Mouse (Mus musculus) olfactory bulb, adult 2 months (tissue): Measurements from ENCODE around the gene Abca4. TPM values are rescaled to one million over a fixed set of nuclear protein-coding genes. Genes with fewer than 3 reads are reported as not detected.

Experiments used
- H3K27ac ChIP-seq: fragments of 200-500 bp; 2 replicates; pipeline ENCODE4 v1.5.1; 2012; ENCODE audit warnings: low read depth, low read length; ENCODE audit not compliant: insufficient read depth
- H3K4me1 ChIP-seq: fragments of 200-500 bp; 2 replicates; pipeline ENCODE4 v1.6.1; 2012; ENCODE audit warnings: low read length; ENCODE audit not compliant: control insufficient read depth, insufficient read depth
- H3K4me3 ChIP-seq: fragments of 200-500 bp; 2 replicates; pipeline ENCODE4 v1.5.1; 2012; ENCODE audit warnings: mild to moderate bottlenecking, low read depth, low read length, moderate library complexity; ENCODE audit not compliant: insufficient read depth
- CTCF ChIP-seq: fragments of 200-500 bp; IDR thresholded peaks from 2 replicates; pipeline ENCODE4 v1.5.1; 2012; ENCODE audit warnings: low read depth, mild to moderate bottlenecking, low read length, moderate library complexity; ENCODE audit not compliant: insufficient read depth
- POLR2A ChIP-seq: fragments of 200-500 bp; IDR thresholded peaks from 2 replicates; pipeline ENCODE4 v1.6.1; 2012; ENCODE audit warnings: mild to moderate bottlenecking, low read depth, low read length, moderate library complexity; ENCODE audit not compliant: insufficient read depth
- WGBS: fragments of 180-500 bp; shearing (Covaris S2); methylation state at CpG from one replicate; pipeline ENCODE4 v1.1.7; 2018; 5-methylcytosine and 5-hydroxymethylcytosine counted together
- polyA plus RNA-seq: library from polyadenylated mRNA; stranded (reverse); fragments of >200 nt; gene quantifications from 2 replicates; pipeline ENCODE4 v1.2.4, GENCODE M21; 2012; ENCODE audit warnings: low replicate concordance; ENCODE audit not compliant: missing spikeins, insufficient read depth, insufficient read length

Abca4 gene
- polyA plus RNA-seq, 1 experiment = not detected

- no peak overlapping the region for H3K27ac ChIP-seq
- no peak overlapping the region for H3K4me3 ChIP-seq
- 87% methylated on average over 7 of the region's 7 CpGs for WGBS
These were observed 75.5 kb downstream of the Abca4 start for GRCm38 (mm10) chr3:122119733-122120132.

GRCm38 (mm10) chr3:122120217-122120616 lies 76.0 kb downstream of the Abca4 start:
- no peak for TF ChIP-seq POLR2A
- no peak for TF ChIP-seq CTCF
- WGBS = 90% methylated on average over 7 of the region's 7 CpGs
- H3K4me1 ChIP-seq = peaks cover 4% of the 10 kb centered on the region; the same call in 1 of the 2 replicates
- no peak overlapping the region for H3K27ac ChIP-seq
- no peak overlapping the region for H3K4me3 ChIP-seq

More at GRCm38 (mm10) chr3:122119733-122120132, 75.5 kb downstream of the Abca4 start:
- peaks cover 4% of the 10 kb centered on the region; the same call in 1 of the 2 replicates for H3K4me1 ChIP-seq
- TF ChIP-seq POLR2A = no peak
- no peak for TF ChIP-seq CTCF

- H3K27ac ChIP-seq = no peak overlapping the region
These were observed 78.0 kb downstream of the Abca4 start for GRCm38 (mm10) chr3:122122127-122122663.

GRCm38 (mm10) chr3:122122838-122123237 lies 78.6 kb downstream of the Abca4 start:
- TF ChIP-seq CTCF (no peak), POLR2A (no peak)
- H3K27ac ChIP-seq = no peak overlapping the region
- WGBS = 75% methylated on average over 8 of the region's 8 CpGs

More at GRCm38 (mm10) chr3:122122127-122122663, 78.0 kb downstream of the Abca4 start:
- WGBS = 7% methylated on average over 17 of the region's 17 CpGs
- TF ChIP-seq CTCF = peak; percentile 95
- no peak for TF ChIP-seq POLR2A
- Histone ChIP-seq H3K4me1 (peaks cover 4% of the 10 kb centered on the region; the same call in 1 of the 2 replicates), H3K4me3 (peak overlapping the region; percentile 49)

GRCm38 (mm10) chr3:122128999-122129493 lies 84.8 kb downstream of the Abca4 start:
- Histone ChIP-seq H3K4me3 (no peak overlapping the region), H3K4me1 (no peaks in the 10 kb centered on the region; the same call in 1 of the 2 replicates), H3K27ac (no peak overlapping the region)
- WGBS = 36% methylated on average over 17 of the region's 17 CpGs
- TF ChIP-seq POLR2A (no peak), CTCF (no peak)

More at GRCm38 (mm10) chr3:122122838-122123237, 78.6 kb downstream of the Abca4 start:
- Histone ChIP-seq H3K4me1 (peaks cover 4% of the 10 kb centered on the region; the same call in 1 of the 2 replicates), H3K4me3 (no peak overlapping the region)

- no peak overlapping the region for H3K4me3 ChIP-seq
- WGBS = 61% methylated on average over 4 of the region's 4 CpGs
- H3K4me1 ChIP-seq = no peaks in the 10 kb centered on the region; the same call in 1 of the 2 replicates
- TF ChIP-seq CTCF (no peak), POLR2A (no peak)
- H3K27ac ChIP-seq = no peak overlapping the region
These were observed 86.5 kb downstream of the Abca4 start for GRCm38 (mm10) chr3:122130771-122131170.

GRCm38 (mm10) chr3:122131633-122132032 lies 87.4 kb downstream of the Abca4 start:
- Histone ChIP-seq H3K4me3 (no peak overlapping the region), H3K27ac (no peak overlapping the region), H3K4me1 (no peaks in the 10 kb centered on the region; the same call in 1 of the 2 replicates)
- WGBS = 53% methylated on average over 3 of the region's 3 CpGs
- TF ChIP-seq CTCF = no peak
- TF ChIP-seq POLR2A = no peak

GRCm38 (mm10) chr3:122133255-122133654 lies 89.0 kb downstream of the Abca4 start:
- no peaks in the 10 kb centered on the region; the same call in 1 of the 2 replicates for H3K4me1 ChIP-seq
- 90% methylated on average over 5 of the region's 5 CpGs for WGBS
- H3K27ac ChIP-seq = no peak overlapping the region
- no peak overlapping the region for H3K4me3 ChIP-seq
- TF ChIP-seq CTCF (no peak), POLR2A (no peak)

GRCm38 (mm10) chr3:122133840-122134239 lies 89.6 kb downstream of the Abca4 start:
- TF ChIP-seq POLR2A = no peak
- no peak overlapping the region for H3K4me3 ChIP-seq
- H3K4me1 ChIP-seq = no peaks in the 10 kb centered on the region; the same call in 1 of the 2 replicates
- 92% methylated on average over 6 of the region's 6 CpGs for WGBS
- no peak overlapping the region for H3K27ac ChIP-seq
